In the genomic region with DNA sequence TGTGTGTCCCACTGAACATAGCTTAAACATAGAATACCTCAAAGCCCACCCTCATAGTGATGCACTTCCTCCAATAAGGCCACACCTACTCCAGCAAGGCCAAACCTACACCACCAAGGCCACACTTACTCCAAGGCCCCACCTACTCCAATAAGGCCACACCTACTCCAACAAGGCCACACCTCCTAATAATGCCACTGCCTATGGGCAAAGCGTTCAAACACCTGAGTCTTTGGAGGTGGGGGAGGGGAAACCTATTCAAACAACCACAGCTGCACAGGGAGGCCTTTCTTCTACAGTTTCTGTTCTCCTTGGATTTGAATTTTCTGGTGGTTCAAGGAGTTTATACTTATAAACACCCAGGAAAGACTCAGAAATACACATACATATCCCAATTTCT, we compare ENCODE assay signal across 28 mouse cellular contexts. TPM values are rescaled to one million over a fixed set of nuclear protein-coding genes. Genes with fewer than 3 reads are reported as not detected.
DNase-seq lines count a peak whose midpoint lies in the region; ATAC-seq lines count a peak whose summit lies in the region.
"Had no signal": no experiment of that assay in that cellular context is flagged by ENCODE, and none has a peak within 500 bp of the region (broad histone marks: within the 10 kb centered on the region; RNA-seq: fewer than 3 reads in every experiment).

No protein-coding gene starts in this region.

- H3K9ac ChIP-seq in embryonic facial prominence, embryonic 13.5 days, result no peak overlapping the region

- H3K4me1 ChIP-seq in embryonic facial prominence, embryonic 13.5 days, result no peaks in the 10 kb centered on the region
- H3K4me1 ChIP-seq in embryonic facial prominence, embryonic 10.5 days, result peaks cover under 1% of the 10 kb centered on the region

- 63% methylated on average over 1 of the region's 1 CpGs for WGBS in embryonic facial prominence, embryonic 13.5 days
- WGBS in embryonic facial prominence, embryonic 10.5 days, result 73% methylated on average over 1 of the region's 1 CpGs

- no peaks in the 10 kb centered on the region for H3K9me3 ChIP-seq in embryonic facial prominence, embryonic 13.5 days
- no peaks in the 10 kb centered on the region for H3K9me3 ChIP-seq in embryonic facial prominence, embryonic 10.5 days

- no peak overlapping the region for H3K4me3 ChIP-seq in embryonic facial prominence, embryonic 13.5 days
- no peak overlapping the region for H3K4me3 ChIP-seq in embryonic facial prominence, embryonic 10.5 days

- intact Hi-C loops in left cerebral cortex, postnatal 10 days (cut with DNase I), result no loop called here

- DNase-seq in embryonic facial prominence, embryonic 10.5 days (ENCODE audit: low spot score), result no peak
- DNase-seq in testis, postnatal 10 days (ENCODE audit: low spot score), result peak; percentile 18
- no peak for DNase-seq in testis, postnatal 14 days (ENCODE audit: low spot score)
- peak; percentile 43 for DNase-seq in ES-CJ7 (ENCODE audit: low read depth, low spot score)
- peak; percentile 40 for DNase-seq in ZHBTc4 (ENCODE audit: low read depth, low spot score)
- DNase-seq in left cerebral cortex, postnatal 10 days (ENCODE audit: extremely low spot score in 1 of 2, low spot score in 2 of 2), result no peak
- DNase-seq in cerebellum, adult 11-12 months, result no peak
- DNase-seq: adrenal gland, adult 2 months; adrenal gland, postnatal 10 days; adrenal gland, postnatal 25 days; cerebellum, adult 11 months; cerebellum, adult 2 months; cerebellum, adult 9-10 months; cerebellum, postnatal 10 days; cerebellum, postnatal 25 days had no signal

- H3K27ac ChIP-seq in embryonic facial prominence, embryonic 13.5 days, result no peak overlapping the region
- H3K27ac ChIP-seq in embryonic facial prominence, embryonic 10.5 days (replicated peaks), result no peak overlapping the region

- peaks cover 7% of the 10 kb centered on the region for H3K27me3 ChIP-seq in embryonic facial prominence, embryonic 13.5 days
- peaks cover 5% of the 10 kb centered on the region for H3K27me3 ChIP-seq in embryonic facial prominence, embryonic 10.5 days (replicated peaks; ENCODE audit: low read depth, poor library complexity, severe bottlenecking)

- no peak overlapping the region for H3K4me2 ChIP-seq in embryonic facial prominence, embryonic 13.5 days

- no peaks in the 10 kb centered on the region for H3K36me3 ChIP-seq in embryonic facial prominence, embryonic 13.5 days
- no peaks in the 10 kb centered on the region for H3K36me3 ChIP-seq in embryonic facial prominence, embryonic 10.5 days (replicated peaks)

- 0 out of 2 replicates have a peak, but pooled peaks have one; percentile 37 for ATAC-seq in embryonic facial prominence, embryonic 13.5 days (ENCODE audit: insufficient number of reproducible peaks, insufficient read depth, low FRiP score, low TSS enrichment, low read depth)
- ATAC-seq: forebrain, embryonic 14.5 days; forebrain, embryonic 16.5 days had no signal

RNA-seq across cellular contexts. Expression of a gene that starts 43.2 kb away (rescaled TPM):
- polyA plus RNA-seq in embryonic facial prominence, embryonic 13.5 days (2015; fragmentation: Nextera tagmentation; extraction: Ambion mirVana), result 0.17 and 0.22 TPM in 2 replicates
- 0.20 TPM in 2 replicates for polyA plus RNA-seq in embryonic facial prominence, embryonic 10.5 days (2016; fragmentation: Nextera tagmentation; extraction: Ambion mirVana)
- total RNA-seq in left cerebral cortex, postnatal 10 days (2021), result 1 to 10 TPM in 1 of 2 experiments, not detected in 1; 2.3 TPM
- polyA plus RNA-seq: adrenal gland, adult 2 months; forebrain, embryonic 11.5 days had no signal

RNA-seq across cellular contexts. Expression of a gene that starts 48.8 kb away (rescaled TPM):
- 49.5 and 52.3 TPM in 2 replicates for polyA plus RNA-seq in embryonic facial prominence, embryonic 13.5 days (2015; fragmentation: Nextera tagmentation; extraction: Ambion mirVana)
- polyA plus RNA-seq in embryonic facial prominence, embryonic 10.5 days (2016; fragmentation: Nextera tagmentation; extraction: Ambion mirVana), result 12.5 and 12.9 TPM in 2 replicates
- total RNA-seq in left cerebral cortex, postnatal 10 days (2021), result 10 to 100 TPM; 11.2 to 11.7 TPM

RNA-seq across cellular contexts. Expression of a gene that starts 50.1 kb away (rescaled TPM):
- polyA plus RNA-seq in embryonic facial prominence, embryonic 13.5 days (2015; fragmentation: Nextera tagmentation; extraction: Ambion mirVana), result not detected in 2 replicates
- polyA plus RNA-seq in embryonic facial prominence, embryonic 10.5 days (2016; fragmentation: Nextera tagmentation; extraction: Ambion mirVana), result not detected in 2 replicates
- total RNA-seq in left cerebral cortex, postnatal 10 days (2021), result not detected
- total RNA-seq: adrenal gland, adult 2 months; adrenal gland, postnatal 10 days; adrenal gland, postnatal 25 days; adrenal gland, postnatal 4 days; ES-E14; MEL had no signal
- polyA plus RNA-seq: adrenal gland, adult 2 months; brain, embryonic 14.5 days; C2C12; cerebellum, adult 2 months; cortical plate, adult 2 months; embryonic facial prominence, embryonic 11.5 days; embryonic facial prominence, embryonic 14.5 days; forebrain, embryonic 11.5 days; forebrain, embryonic 14.5 days; forebrain, embryonic 16.5 days; frontal cortex, adult 2 months had no signal

Comparison
In these comparisons a context has a peak if more than half of its experiments do, and no peak if none do; other contexts are left out.
1. DNase-seq: peak in testis, postnatal 10 days (single experiment), ES-CJ7 (single experiment) and ZHBTc4 (single experiment); none in embryonic facial prominence, embryonic 10.5 days (single experiment), testis, postnatal 14 days (single experiment), left cerebral cortex, postnatal 10 days (0 of 2) and cerebellum, adult 11-12 months (single experiment).